Mouse (Mus musculus): Measurements from ENCODE around the gene Mettl8. TPM values are rescaled to one million over a fixed set of nuclear protein-coding genes. Genes with fewer than 3 reads are reported as not detected.
A peak's percentile ranks its signal among the peaks of the same experiment; 100 is the strongest.

The Mettl8 gene
- 18.1 and 19.5 TPM in 2 replicates for polyA plus RNA-seq (2016; fragmentation: Nextera tagmentation; extraction: Ambion mirVana)

GRCm38 (mm10) chr2:71055300-71056114, at the start of gene Mettl8, which contains the start of gene Dcaf17:
Gene Mettl8 (minus strand): TSS chr2:71055583.
Gene Dcaf17 (plus strand): TSS chr2:71055328.
- H3K36me3 ChIP-seq (replicated peaks): peaks cover 10% of the 10 kb centered on the region
- ATAC-seq (ENCODE audit: low FRiP score): peak; percentile 97
- H3K9me3 ChIP-seq: no peaks in the 10 kb centered on the region
- no peaks in the 10 kb centered on the region for H3K27me3 ChIP-seq
- H3K9ac ChIP-seq: peak within 1 kb of the TSS; percentile 72
- under 1% methylated on average over 57 of the region's 57 CpGs for WGBS
- H3K4me2 ChIP-seq: peak within 1 kb of the TSS; percentile 68
- peak within 1 kb of the TSS; percentile 93 for H3K27ac ChIP-seq
- peaks cover 12% of the 10 kb centered on the region for H3K4me1 ChIP-seq
- H3K4me3 ChIP-seq (replicated peaks): peak within 1 kb of the TSS; percentile 64

GRCm38 (mm10) chr2:71104696-71105095, 49.3 kb upstream of the Mettl8 start:
- no peak overlapping the region for H3K27ac ChIP-seq
- H3K4me1 ChIP-seq: no peaks in the 10 kb centered on the region
- peaks cover 11% of the 10 kb centered on the region for H3K36me3 ChIP-seq (replicated peaks)
- H3K9ac ChIP-seq: no peak overlapping the region
- no peak overlapping the region for H3K4me2 ChIP-seq
- ATAC-seq (ENCODE audit: low FRiP score): no peak
- H3K9me3 ChIP-seq: no peaks in the 10 kb centered on the region
- no peaks in the 10 kb centered on the region for H3K27me3 ChIP-seq
- no peak overlapping the region for H3K4me3 ChIP-seq (replicated peaks)
- WGBS: 73% methylated on average over 3 of the region's 3 CpGs

- H3K4me3 ChIP-seq (replicated peaks): no peak overlapping the region
- H3K4me2 ChIP-seq: no peak overlapping the region
- no peak overlapping the region for H3K27ac ChIP-seq
- WGBS: 86% methylated on average over 4 of the region's 4 CpGs
- H3K9me3 ChIP-seq: no peaks in the 10 kb centered on the region
- H3K27me3 ChIP-seq: no peaks in the 10 kb centered on the region
- H3K9ac ChIP-seq: no peak overlapping the region
- ATAC-seq (ENCODE audit: low FRiP score): no peak
- H3K36me3 ChIP-seq (replicated peaks): peaks cover 11% of the 10 kb centered on the region
- no peaks in the 10 kb centered on the region for H3K4me1 ChIP-seq
Observed at GRCm38 (mm10) chr2:71103292-71103680, 47.9 kb upstream of the Mettl8 start.

- Histone ChIP-seq H3K9me3 (no peaks in the 10 kb centered on the region), H3K4me2 (no peak overlapping the region), H3K36me3 (replicated peaks) (peaks cover 11% of the 10 kb centered on the region), H3K4me1 (no peaks in the 10 kb centered on the region), H3K27me3 (no peaks in the 10 kb centered on the region), H3K27ac (no peak overlapping the region), H3K4me3 (replicated peaks) (no peak overlapping the region), H3K9ac (no peak overlapping the region)
- WGBS: 87% methylated on average over 10 of the region's 10 CpGs
- no peak for ATAC-seq (ENCODE audit: low FRiP score)
Observed at GRCm38 (mm10) chr2:71102621-71103291, 47.4 kb upstream of the Mettl8 start.

- ATAC-seq (ENCODE audit: low FRiP score): no peak
- 85% methylated on average over 7 of the region's 7 CpGs for WGBS
Observed at GRCm38 (mm10) chr2:71096170-71096569, 40.8 kb upstream of the Mettl8 start.

GRCm38 (mm10) chr2:71090660-71091445, 35.5 kb upstream of the Mettl8 start:
- Histone ChIP-seq H3K4me2 (no peak overlapping the region), H3K4me3 (replicated peaks) (no peak overlapping the region), H3K9ac (no peak overlapping the region), H3K4me1 (no peaks in the 10 kb centered on the region), H3K36me3 (replicated peaks) (peaks cover 37% of the 10 kb centered on the region), H3K27ac (no peak overlapping the region), H3K9me3 (no peaks in the 10 kb centered on the region), H3K27me3 (no peaks in the 10 kb centered on the region)
- no peak for ATAC-seq (ENCODE audit: low FRiP score)
- 88% methylated on average over 4 of the region's 4 CpGs for WGBS

More at GRCm38 (mm10) chr2:71096170-71096569, 40.8 kb upstream of the Mettl8 start:
- H3K4me1 ChIP-seq: no peaks in the 10 kb centered on the region
- no peak overlapping the region for H3K9ac ChIP-seq
- H3K36me3 ChIP-seq (replicated peaks): peaks cover 18% of the 10 kb centered on the region
- no peak overlapping the region for H3K4me2 ChIP-seq
- no peaks in the 10 kb centered on the region for H3K9me3 ChIP-seq
- no peak overlapping the region for H3K4me3 ChIP-seq (replicated peaks)
- H3K27me3 ChIP-seq: no peaks in the 10 kb centered on the region
- no peak overlapping the region for H3K27ac ChIP-seq

- Histone ChIP-seq H3K27me3 (no peaks in the 10 kb centered on the region), H3K27ac (no peak overlapping the region), H3K9me3 (no peaks in the 10 kb centered on the region), H3K4me3 (replicated peaks) (no peak overlapping the region), H3K36me3 (replicated peaks) (peaks cover 37% of the 10 kb centered on the region), H3K4me2 (no peak overlapping the region), H3K4me1 (no peaks in the 10 kb centered on the region), H3K9ac (no peak overlapping the region)
- ATAC-seq (ENCODE audit: low FRiP score): no peak
- 78% methylated on average over 3 of the region's 3 CpGs for WGBS
Observed at GRCm38 (mm10) chr2:71089766-71090165, 34.4 kb upstream of the Mettl8 start.

GRCm38 (mm10) chr2:71083454-71084193, 28.2 kb upstream of the Mettl8 start:
- Histone ChIP-seq H3K9ac (no peak overlapping the region), H3K9me3 (no peaks in the 10 kb centered on the region), H3K27ac (no peak overlapping the region), H3K27me3 (no peaks in the 10 kb centered on the region), H3K4me2 (no peak overlapping the region), H3K36me3 (replicated peaks) (peaks cover 38% of the 10 kb centered on the region), H3K4me3 (replicated peaks) (no peak overlapping the region), H3K4me1 (no peaks in the 10 kb centered on the region)
- WGBS: 89% methylated on average over 6 of the region's 6 CpGs
- ATAC-seq (ENCODE audit: low FRiP score): no peak

GRCm38 (mm10) chr2:71082416-71082815, 27.0 kb upstream of the Mettl8 start:
- H3K36me3 ChIP-seq (replicated peaks): peaks cover 28% of the 10 kb centered on the region
- no peak overlapping the region for H3K27ac ChIP-seq

GRCm38 (mm10) chr2:71073828-71074227, 18.4 kb upstream of the Mettl8 start:
- Histone ChIP-seq H3K4me3 (replicated peaks) (no peak overlapping the region), H3K4me1 (no peaks in the 10 kb centered on the region), H3K27me3 (no peaks in the 10 kb centered on the region), H3K9me3 (no peaks in the 10 kb centered on the region), H3K36me3 (replicated peaks) (peaks cover 7% of the 10 kb centered on the region), H3K27ac (no peak overlapping the region), H3K4me2 (no peak overlapping the region), H3K9ac (no peak overlapping the region)
- no peak for ATAC-seq (ENCODE audit: low FRiP score)
- 92% methylated on average over 3 of the region's 3 CpGs for WGBS

More at GRCm38 (mm10) chr2:71082416-71082815, 27.0 kb upstream of the Mettl8 start:
- H3K4me1 ChIP-seq: no peaks in the 10 kb centered on the region
- H3K9ac ChIP-seq: no peak overlapping the region
- 88% methylated on average over 7 of the region's 7 CpGs for WGBS
- no peak for ATAC-seq (ENCODE audit: low FRiP score)
- H3K9me3 ChIP-seq: no peaks in the 10 kb centered on the region
- no peak overlapping the region for H3K4me3 ChIP-seq (replicated peaks)
- no peak overlapping the region for H3K4me2 ChIP-seq
- H3K27me3 ChIP-seq: no peaks in the 10 kb centered on the region

- no peak overlapping the region for H3K4me2 ChIP-seq
- no peaks in the 10 kb centered on the region for H3K27me3 ChIP-seq
- peaks cover 7% of the 10 kb centered on the region for H3K36me3 ChIP-seq (replicated peaks)
- H3K4me3 ChIP-seq (replicated peaks): no peak overlapping the region
- no peaks in the 10 kb centered on the region for H3K9me3 ChIP-seq
- H3K9ac ChIP-seq: no peak overlapping the region
- no peak for ATAC-seq (ENCODE audit: low FRiP score)
- H3K4me1 ChIP-seq: no peaks in the 10 kb centered on the region
- no peak overlapping the region for H3K27ac ChIP-seq
- 91% methylated on average over 3 of the region's 3 CpGs for WGBS
Observed at GRCm38 (mm10) chr2:71073330-71073729, 17.9 kb upstream of the Mettl8 start.
